Mouse (Mus musculus) olfactory bulb, adult 2 months (tissue): ENCODE measurements around the gene Cpne6.

Experiments used
- CTCF ChIP-seq: fragments of 200-500 bp; IDR thresholded peaks from 2 replicates; pipeline ENCODE4 v1.5.1; 2012; ENCODE audit warnings: low read depth, mild to moderate bottlenecking, low read length, moderate library complexity; ENCODE audit not compliant: insufficient read depth
- POLR2A ChIP-seq: fragments of 200-500 bp; IDR thresholded peaks from 2 replicates; pipeline ENCODE4 v1.6.1; 2012; ENCODE audit warnings: mild to moderate bottlenecking, low read depth, low read length, moderate library complexity; ENCODE audit not compliant: insufficient read depth

- TF ChIP-seq CTCF = no peak
- TF ChIP-seq POLR2A = no peak
These were observed 23.4 kb upstream of the Cpne6 start for GRCm38 (mm10) chr14:55486836-55487235.
